Mouse (Mus musculus): ENCODE data around the gene Gm20449.
"Not testable (repeated sequence)": the region's sequence is repeated elsewhere in the genome, so short reads cannot be mapped to it uniquely, and the experiment has no call there.

GRCm38 (mm10) chr7:41448596-41448995 lies 50.6 kb downstream of the Gm20449 start, which contains the start of gene Vmn2r57:
- not testable (repeated sequence) for TF ChIP-seq POLR2AphosphoS5 (IDR thresholded peaks at IDR 0.05; ENCODE audit: insufficient replicate concordance, low read depth, low read length); CTCF (IDR thresholded peaks at IDR 0.05; ENCODE audit: low read depth, low read length); GATA2 (IDR thresholded peaks at IDR 0.05; ENCODE audit: borderline replicate concordance, low read depth, low read length); GATA1 (IDR thresholded peaks at IDR 0.05; ENCODE audit: borderline replicate concordance, low read length); TAL1 (conservative IDR thresholded peaks at IDR 0.05; ENCODE audit: low read depth, low read length)

Measured in G1E (cell line).